Mouse (Mus musculus): ENCODE data around the gene Igsf8.
A peak's percentile ranks its signal among the peaks of the same experiment; 100 is the strongest.

The Igsf8 gene

GRCm38 (mm10) chr1:172302851-172303250, 41.4 kb downstream of the Igsf8 start:
- no peak for DNase-seq (ENCODE audit: low read depth, low spot score)

GRCm38 (mm10) chr1:172304443-172304842, 43.0 kb downstream of the Igsf8 start:
- DNase-seq (ENCODE audit: low read depth, low spot score), result no peak

- no peak for DNase-seq (ENCODE audit: low read depth, low spot score)
These were observed 43.7 kb downstream of the Igsf8 start for GRCm38 (mm10) chr1:172305153-172305552.

- no peak for DNase-seq (ENCODE audit: low read depth, low spot score)
These were observed 44.2 kb downstream of the Igsf8 start for GRCm38 (mm10) chr1:172305635-172306034.

- DNase-seq (ENCODE audit: low read depth, low spot score), result no peak
These were observed 44.8 kb downstream of the Igsf8 start for GRCm38 (mm10) chr1:172306196-172306595.

GRCm38 (mm10) chr1:172306885-172307284, 45.4 kb downstream of the Igsf8 start:
- DNase-seq (ENCODE audit: low read depth, low spot score), result no peak

- no peak for DNase-seq (ENCODE audit: low read depth, low spot score)
These were observed 46.5 kb downstream of the Igsf8 start for GRCm38 (mm10) chr1:172307936-172308335.

GRCm38 (mm10) chr1:172308409-172308808, 47.0 kb downstream of the Igsf8 start:
- no peak for DNase-seq (ENCODE audit: low read depth, low spot score)

- DNase-seq (ENCODE audit: low read depth, low spot score), result peak; percentile 95
These were observed 48.4 kb downstream of the Igsf8 start for GRCm38 (mm10) chr1:172309699-172310398.

- no peak for DNase-seq (ENCODE audit: low read depth, low spot score)
These were observed 49.9 kb downstream of the Igsf8 start for GRCm38 (mm10) chr1:172311248-172311906.

GRCm38 (mm10) chr1:172311921-172312767, 50.7 kb downstream of the Igsf8 start:
- peak; percentile 69 for DNase-seq (ENCODE audit: low read depth, low spot score)

GRCm38 (mm10) chr1:172312768-172313561, 51.5 kb downstream of the Igsf8 start:
- no peak for DNase-seq (ENCODE audit: low read depth, low spot score)

GRCm38 (mm10) chr1:172313613-172314411, 52.4 kb downstream of the Igsf8 start:
- no peak for DNase-seq (ENCODE audit: low read depth, low spot score)

GRCm38 (mm10) chr1:172314911-172315310, 53.5 kb downstream of the Igsf8 start:
- DNase-seq (ENCODE audit: low read depth, low spot score), result no peak

GRCm38 (mm10) chr1:172317431-172317830, 56.0 kb downstream of the Igsf8 start:
- no peak for DNase-seq (ENCODE audit: low read depth, low spot score)

- no peak for DNase-seq (ENCODE audit: low read depth, low spot score)
These were observed 56.5 kb downstream of the Igsf8 start for GRCm38 (mm10) chr1:172317946-172318345.

GRCm38 (mm10) chr1:172318424-172319035, 57.1 kb downstream of the Igsf8 start:
- no peak for DNase-seq (ENCODE audit: low read depth, low spot score)

GRCm38 (mm10) chr1:172319346-172319745, 57.9 kb downstream of the Igsf8 start:
- DNase-seq (ENCODE audit: low read depth, low spot score), result no peak

GRCm38 (mm10) chr1:172319921-172320411, 58.5 kb downstream of the Igsf8 start:
- no peak for DNase-seq (ENCODE audit: low read depth, low spot score)

- DNase-seq (ENCODE audit: low read depth, low spot score), result no peak
These were observed 61.3 kb downstream of the Igsf8 start for GRCm38 (mm10) chr1:172322725-172323124.

All from retina, postnatal 7 days (tissue).